Mouse (Mus musculus): ENCODE measurements around the gene 1700067K01Rik. TPM values are rescaled to one million over a fixed set of nuclear protein-coding genes. Genes with fewer than 3 reads are reported as not detected.
"Not testable (repeated sequence)": the region's sequence is repeated elsewhere in the genome, so short reads cannot be mapped to it uniquely, and the experiment has no call there.

Gene 1700067K01Rik
- polyA plus RNA-seq, 1 experiment from 2014 or later, result 0.71 TPM

DNA sequence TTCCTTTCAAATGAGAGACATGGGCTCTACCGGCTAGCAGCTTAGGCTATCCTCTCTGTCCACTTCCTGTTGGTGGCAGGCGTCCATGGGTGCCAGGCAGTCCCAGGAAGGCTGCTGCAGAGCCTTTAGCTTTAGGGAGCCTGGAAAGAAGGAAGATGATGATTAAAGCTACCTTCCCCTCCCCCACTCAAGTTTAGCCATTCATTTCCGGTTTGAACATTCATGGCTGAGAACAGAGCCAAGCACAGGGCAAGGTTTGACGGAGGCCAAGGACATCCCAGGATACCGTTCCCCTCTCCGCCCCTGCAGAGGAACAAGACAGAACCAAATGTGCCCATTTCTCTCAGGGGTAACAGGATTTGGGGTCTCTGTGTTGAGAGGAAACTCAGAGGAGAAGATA is 23.7 kb upstream of the 1700067K01Rik start:
- no peak overlapping the region for H3K9ac ChIP-seq (replicated peaks; ENCODE audit: low read depth, low read length)
- no peak overlapping the region for H3K4me3 ChIP-seq (ENCODE audit: low read depth, low read length)
- no peak for ATAC-seq (ENCODE audit: insufficient number of reproducible peaks, insufficient read depth, low FRiP score, low read depth)
- no peak overlapping the region for H3K4me2 ChIP-seq (replicated peaks; ENCODE audit: low read depth, low read length)
- peaks cover 16% of the 10 kb centered on the region; the same call in 1 of the 2 replicates for H3K4me1 ChIP-seq (ENCODE audit: control insufficient read depth, insufficient read depth, low read length)
- H3K36me3 ChIP-seq (ENCODE audit: control insufficient read depth, insufficient read depth, low read length), result peaks cover 22% of the 10 kb centered on the region
- H3K27ac ChIP-seq (ENCODE audit: low read length), result no peak overlapping the region; the same call in 1 of the 2 replicates
- WGBS, result 46% methylated on average over 6 of the region's 6 CpGs
- no peaks in the 10 kb centered on the region for H3K9me3 ChIP-seq (ENCODE audit: control insufficient read depth, low read depth, low read length)
- no peaks in the 10 kb centered on the region for H3K27me3 ChIP-seq (ENCODE audit: control insufficient read depth, insufficient read depth, low read length)

DNA sequence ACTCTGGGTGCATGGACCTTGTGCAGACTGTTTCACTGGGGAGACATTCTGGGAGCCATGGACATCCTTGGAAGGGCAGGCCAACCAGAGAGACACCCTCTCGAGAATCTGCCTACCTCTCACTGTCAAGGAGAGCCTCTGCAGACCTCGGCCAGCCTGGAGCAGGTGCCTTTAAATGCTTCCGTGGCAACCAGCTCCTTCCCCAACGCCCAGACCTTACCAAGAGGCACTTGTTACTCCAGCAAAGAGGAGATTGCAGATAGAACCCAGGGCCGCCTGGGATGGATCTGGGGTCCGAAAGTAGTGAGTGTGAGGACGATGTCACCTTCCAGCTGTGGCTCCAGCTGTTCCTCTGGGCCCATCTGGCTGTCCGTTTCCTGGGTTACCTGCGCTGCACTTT is 23.1 kb upstream of the 1700067K01Rik start:
- no peaks in the 10 kb centered on the region for H3K27me3 ChIP-seq (ENCODE audit: control insufficient read depth, insufficient read depth, low read length)
- 76% methylated on average over 9 of the region's 9 CpGs for WGBS
- H3K4me2 ChIP-seq (replicated peaks; ENCODE audit: low read depth, low read length), result no peak overlapping the region
- no peak for ATAC-seq (ENCODE audit: insufficient number of reproducible peaks, insufficient read depth, low FRiP score, low read depth)
- peaks cover 16% of the 10 kb centered on the region; the same call in 1 of the 2 replicates for H3K4me1 ChIP-seq (ENCODE audit: control insufficient read depth, insufficient read depth, low read length)
- no peak overlapping the region for H3K4me3 ChIP-seq (ENCODE audit: low read depth, low read length)
- no peaks in the 10 kb centered on the region for H3K9me3 ChIP-seq (ENCODE audit: control insufficient read depth, low read depth, low read length)
- H3K9ac ChIP-seq (replicated peaks; ENCODE audit: low read depth, low read length), result no peak overlapping the region
- no peak overlapping the region; the same call in 1 of the 2 replicates for H3K27ac ChIP-seq (ENCODE audit: low read length)
- H3K36me3 ChIP-seq (ENCODE audit: control insufficient read depth, insufficient read depth, low read length), result peaks cover 25% of the 10 kb centered on the region

DNA sequence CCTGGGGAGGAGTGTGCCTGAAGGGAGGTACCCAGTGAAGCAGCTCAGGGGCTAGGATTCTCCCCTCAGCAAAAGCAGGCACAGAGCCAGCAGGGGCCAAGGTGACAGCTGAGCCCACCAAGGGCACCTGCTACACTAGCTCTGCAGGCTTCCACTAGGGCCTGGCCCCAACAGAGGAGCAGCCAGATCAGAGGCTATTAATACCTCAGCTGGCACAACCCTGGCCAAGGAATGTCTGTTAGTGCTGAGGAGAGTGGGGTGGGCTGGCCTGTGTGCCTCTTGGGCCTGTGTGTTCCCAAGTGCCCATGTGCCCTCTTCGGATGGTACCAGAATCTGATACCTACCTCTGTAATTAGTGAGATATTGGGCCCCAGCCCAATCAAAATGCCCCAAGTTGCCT is 21.1 kb upstream of the 1700067K01Rik start:
- no peaks in the 10 kb centered on the region for H3K27me3 ChIP-seq (ENCODE audit: control insufficient read depth, insufficient read depth, low read length)

DNA sequence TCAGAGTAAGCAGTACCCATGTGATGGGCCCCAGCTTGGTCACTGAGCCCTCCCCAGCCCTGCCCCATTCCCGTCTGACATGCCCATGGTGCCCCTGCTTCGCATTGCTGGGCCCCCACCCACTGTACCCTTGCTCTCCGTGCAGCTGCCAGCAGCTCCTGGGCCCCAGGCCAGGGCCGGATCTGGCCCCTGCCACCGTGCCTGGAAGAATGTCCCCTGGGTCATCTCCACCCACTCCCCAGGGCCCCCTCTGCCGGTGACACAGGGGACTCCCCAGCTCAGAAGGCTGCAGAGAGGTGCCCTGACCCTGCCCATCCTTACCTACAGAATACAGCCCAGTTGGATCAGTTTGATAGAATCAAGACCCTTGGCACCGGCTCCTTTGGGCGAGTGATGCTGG is 20.5 kb upstream of the 1700067K01Rik start:
- Histone ChIP-seq H3K9me3 (ENCODE audit: control insufficient read depth, low read depth, low read length) (no peaks in the 10 kb centered on the region), H3K4me1 (ENCODE audit: control insufficient read depth, insufficient read depth, low read length) (peaks cover 7% of the 10 kb centered on the region; the same call in 1 of the 2 replicates), H3K9ac (replicated peaks; ENCODE audit: low read depth, low read length) (no peak overlapping the region), H3K27ac (ENCODE audit: low read length) (no peak overlapping the region), H3K4me2 (replicated peaks; ENCODE audit: low read depth, low read length) (no peak overlapping the region), H3K4me3 (ENCODE audit: low read depth, low read length) (no peak overlapping the region), H3K36me3 (ENCODE audit: control insufficient read depth, insufficient read depth, low read length) (peaks cover 40% of the 10 kb centered on the region), H3K27me3 (ENCODE audit: control insufficient read depth, insufficient read depth, low read length) (no peaks in the 10 kb centered on the region)
- WGBS, result 80% methylated on average over 8 of the region's 8 CpGs
- ATAC-seq (ENCODE audit: insufficient number of reproducible peaks, insufficient read depth, low FRiP score, low read depth), result no peak

More for the DNA sequence above, 21.1 kb upstream of the 1700067K01Rik start:
- H3K4me2 ChIP-seq (replicated peaks; ENCODE audit: low read depth, low read length), result no peak overlapping the region
- H3K27ac ChIP-seq (ENCODE audit: low read length), result no peak overlapping the region
- peaks cover 37% of the 10 kb centered on the region for H3K36me3 ChIP-seq (ENCODE audit: control insufficient read depth, insufficient read depth, low read length)
- peaks cover 7% of the 10 kb centered on the region; the same call in 1 of the 2 replicates for H3K4me1 ChIP-seq (ENCODE audit: control insufficient read depth, insufficient read depth, low read length)
- H3K9ac ChIP-seq (replicated peaks; ENCODE audit: low read depth, low read length), result no peak overlapping the region
- no peak for ATAC-seq (ENCODE audit: insufficient number of reproducible peaks, insufficient read depth, low FRiP score, low read depth)
- H3K4me3 ChIP-seq (ENCODE audit: low read depth, low read length), result no peak overlapping the region
- no peaks in the 10 kb centered on the region for H3K9me3 ChIP-seq (ENCODE audit: control insufficient read depth, low read depth, low read length)
- WGBS, result 86% methylated on average over 1 of the region's 1 CpGs

DNA sequence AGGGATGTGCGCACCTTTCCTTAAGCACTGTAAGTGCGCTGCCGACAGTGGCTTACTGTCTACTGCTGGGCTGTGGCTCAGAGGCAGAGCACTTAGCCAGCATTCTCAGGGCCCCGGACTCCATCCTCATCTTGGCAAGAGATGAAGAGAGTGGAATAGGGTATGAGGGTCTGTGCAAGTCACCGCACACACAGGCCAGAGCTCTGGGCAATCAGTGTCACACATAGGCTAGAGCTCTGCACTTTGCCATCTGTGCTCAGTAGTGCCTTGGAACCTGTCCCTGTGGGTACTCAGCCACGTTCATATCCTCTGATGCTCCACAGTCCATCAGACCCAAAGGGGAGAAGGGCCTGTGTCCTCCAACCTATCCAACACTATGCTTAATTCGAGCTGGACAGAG is 19.8 kb upstream of the 1700067K01Rik start:
- Histone ChIP-seq H3K27me3 (ENCODE audit: control insufficient read depth, insufficient read depth, low read length) (no peaks in the 10 kb centered on the region), H3K4me3 (ENCODE audit: low read depth, low read length) (no peak overlapping the region), H3K27ac (ENCODE audit: low read length) (no peak overlapping the region), H3K9me3 (ENCODE audit: control insufficient read depth, low read depth, low read length) (no peaks in the 10 kb centered on the region), H3K36me3 (ENCODE audit: control insufficient read depth, insufficient read depth, low read length) (peaks cover 47% of the 10 kb centered on the region), H3K4me1 (ENCODE audit: control insufficient read depth, insufficient read depth, low read length) (peaks cover 7% of the 10 kb centered on the region; the same call in 1 of the 2 replicates), H3K9ac (replicated peaks; ENCODE audit: low read depth, low read length) (no peak overlapping the region), H3K4me2 (replicated peaks; ENCODE audit: low read depth, low read length) (no peak overlapping the region)
- 93% methylated on average over 7 of the region's 7 CpGs for WGBS
- ATAC-seq (ENCODE audit: insufficient number of reproducible peaks, insufficient read depth, low FRiP score, low read depth), result no peak

DNA sequence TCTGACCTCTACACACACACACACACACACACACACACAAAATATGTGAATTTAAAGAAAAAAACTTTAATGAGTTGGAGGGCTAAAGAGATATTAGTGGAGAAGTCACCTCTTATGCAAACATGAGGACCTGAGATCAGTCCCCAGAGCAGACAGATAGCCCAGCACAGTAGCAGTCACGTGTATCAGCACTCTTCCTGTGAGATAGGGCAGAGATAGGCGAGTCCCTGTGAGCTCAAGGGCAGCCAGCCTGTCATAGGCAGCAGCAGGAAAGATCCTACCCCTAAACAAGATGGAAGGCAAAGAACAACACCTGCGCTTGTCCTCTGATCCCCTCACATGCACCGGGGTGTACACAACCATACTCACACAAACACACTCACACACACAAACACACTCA is 18.9 kb upstream of the 1700067K01Rik start:
- no peak for ATAC-seq (ENCODE audit: insufficient number of reproducible peaks, insufficient read depth, low FRiP score, low read depth)
- 80% methylated on average over 4 of the region's 4 CpGs for WGBS
- Histone ChIP-seq H3K4me2 (replicated peaks; ENCODE audit: low read depth, low read length) (no peak overlapping the region), H3K9me3 (ENCODE audit: control insufficient read depth, low read depth, low read length) (no peaks in the 10 kb centered on the region), H3K4me3 (ENCODE audit: low read depth, low read length) (no peak overlapping the region), H3K36me3 (ENCODE audit: control insufficient read depth, insufficient read depth, low read length) (peaks cover 53% of the 10 kb centered on the region), H3K4me1 (ENCODE audit: control insufficient read depth, insufficient read depth, low read length) (peaks cover 4% of the 10 kb centered on the region; the same call in 1 of the 2 replicates), H3K27ac (ENCODE audit: low read length) (no peak overlapping the region), H3K9ac (replicated peaks; ENCODE audit: low read depth, low read length) (no peak overlapping the region), H3K27me3 (ENCODE audit: control insufficient read depth, insufficient read depth, low read length) (no peaks in the 10 kb centered on the region)

DNA sequence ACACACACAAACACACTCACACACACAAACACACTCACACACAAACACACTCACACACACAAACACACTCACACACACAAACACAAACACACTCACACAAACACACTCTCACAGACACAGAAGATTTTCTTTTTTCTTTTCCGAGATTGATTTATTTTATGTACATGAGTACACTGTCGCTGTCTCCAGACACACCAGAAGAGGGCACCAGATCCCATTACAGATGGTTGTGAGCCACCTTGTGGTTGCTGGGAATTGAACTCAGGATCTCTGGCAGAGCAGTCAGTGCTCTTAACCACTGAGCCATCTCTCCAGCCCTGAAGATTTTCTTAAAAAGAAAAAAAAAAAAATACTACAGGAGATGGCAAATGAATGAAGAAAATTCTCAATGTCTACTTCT is 18.1 kb upstream of the 1700067K01Rik start:
- not testable (repeated sequence) for H3K27ac ChIP-seq (ENCODE audit: low read length); H3K9me3 ChIP-seq (ENCODE audit: control insufficient read depth, low read depth, low read length); H3K27me3 ChIP-seq (ENCODE audit: control insufficient read depth, insufficient read depth, low read length); H3K9ac ChIP-seq (replicated peaks; ENCODE audit: low read depth, low read length); H3K4me1 ChIP-seq (ENCODE audit: control insufficient read depth, insufficient read depth, low read length); H3K4me3 ChIP-seq (ENCODE audit: low read depth, low read length); ATAC-seq (ENCODE audit: insufficient number of reproducible peaks, insufficient read depth, low FRiP score, low read depth); H3K4me2 ChIP-seq (replicated peaks; ENCODE audit: low read depth, low read length)
- WGBS, result 96% methylated on average over 2 of the region's 2 CpGs
- H3K36me3 ChIP-seq (ENCODE audit: control insufficient read depth, insufficient read depth, low read length), result peaks cover 59% of the 10 kb centered on the region

DNA sequence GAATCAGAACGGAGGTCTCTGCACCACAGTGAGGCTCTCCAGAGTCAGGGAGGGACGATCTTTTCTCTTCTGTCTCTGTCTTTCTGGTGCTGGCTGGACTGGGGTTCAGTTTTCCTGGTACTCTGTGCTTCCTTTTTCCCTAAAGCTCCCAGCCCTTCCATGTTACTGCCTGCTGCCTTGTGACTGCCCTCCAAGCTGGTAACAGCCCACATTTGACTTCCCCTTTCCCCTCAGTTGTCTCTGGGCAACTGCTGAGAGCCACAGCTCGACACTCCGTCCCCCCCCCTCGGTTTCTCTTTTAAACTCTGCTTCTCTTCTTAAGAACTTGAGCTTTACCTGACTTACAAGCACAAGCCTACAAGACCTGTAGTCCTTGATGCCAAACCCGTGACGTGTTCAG is 12.1 kb upstream of the 1700067K01Rik start:
- no peaks in the 10 kb centered on the region for H3K27me3 ChIP-seq (ENCODE audit: control insufficient read depth, insufficient read depth, low read length)
- H3K27ac ChIP-seq (ENCODE audit: low read length), result no peak overlapping the region
- peaks cover 66% of the 10 kb centered on the region for H3K36me3 ChIP-seq (ENCODE audit: control insufficient read depth, insufficient read depth, low read length)
- no peak overlapping the region for H3K4me2 ChIP-seq (replicated peaks; ENCODE audit: low read depth, low read length)
- WGBS, result 90% methylated on average over 7 of the region's 7 CpGs
- H3K9me3 ChIP-seq (ENCODE audit: control insufficient read depth, low read depth, low read length), result no peaks in the 10 kb centered on the region
- no peak overlapping the region for H3K4me3 ChIP-seq (ENCODE audit: low read depth, low read length)
- H3K4me1 ChIP-seq (ENCODE audit: control insufficient read depth, insufficient read depth, low read length), result no peaks in the 10 kb centered on the region
- ATAC-seq (ENCODE audit: insufficient number of reproducible peaks, insufficient read depth, low FRiP score, low read depth), result no peak
- no peak overlapping the region for H3K9ac ChIP-seq (replicated peaks; ENCODE audit: low read depth, low read length)

DNA sequence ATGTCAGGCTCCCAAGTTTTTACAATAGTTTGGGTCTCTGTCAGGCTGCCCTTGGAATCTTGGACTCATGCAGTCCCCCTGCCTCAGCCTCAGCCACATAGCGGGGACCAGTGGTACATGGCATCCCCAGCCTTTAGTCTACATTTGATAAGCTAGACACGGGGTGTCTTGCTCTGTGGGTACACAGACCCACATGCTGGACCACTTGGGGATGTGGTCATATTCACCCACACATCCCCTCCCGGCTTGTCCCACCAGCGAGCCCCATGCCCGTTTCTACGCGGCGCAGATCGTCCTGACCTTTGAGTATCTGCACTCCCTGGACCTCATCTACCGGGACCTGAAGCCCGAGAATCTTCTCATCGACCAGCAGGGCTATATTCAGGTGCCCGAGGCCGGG is 11.1 kb upstream of the 1700067K01Rik start:
- WGBS, result 95% methylated on average over 14 of the region's 14 CpGs
- no peak overlapping the region for H3K4me2 ChIP-seq (replicated peaks; ENCODE audit: low read depth, low read length)
- H3K4me1 ChIP-seq (ENCODE audit: control insufficient read depth, insufficient read depth, low read length), result no peaks in the 10 kb centered on the region
- no peaks in the 10 kb centered on the region for H3K27me3 ChIP-seq (ENCODE audit: control insufficient read depth, insufficient read depth, low read length)
- no peak overlapping the region for H3K4me3 ChIP-seq (ENCODE audit: low read depth, low read length)
- no peak overlapping the region for H3K9ac ChIP-seq (replicated peaks; ENCODE audit: low read depth, low read length)
- ATAC-seq (ENCODE audit: insufficient number of reproducible peaks, insufficient read depth, low FRiP score, low read depth), result no peak
- no peak overlapping the region for H3K27ac ChIP-seq (ENCODE audit: low read length)
- H3K9me3 ChIP-seq (ENCODE audit: control insufficient read depth, low read depth, low read length), result no peaks in the 10 kb centered on the region
- H3K36me3 ChIP-seq (ENCODE audit: control insufficient read depth, insufficient read depth, low read length), result peaks cover 64% of the 10 kb centered on the region

All from stomach, embryonic 14.5 days (tissue).